Mouse (Mus musculus): Measurements from ENCODE around the gene Adamts5.

The Adamts5 gene

DNA sequence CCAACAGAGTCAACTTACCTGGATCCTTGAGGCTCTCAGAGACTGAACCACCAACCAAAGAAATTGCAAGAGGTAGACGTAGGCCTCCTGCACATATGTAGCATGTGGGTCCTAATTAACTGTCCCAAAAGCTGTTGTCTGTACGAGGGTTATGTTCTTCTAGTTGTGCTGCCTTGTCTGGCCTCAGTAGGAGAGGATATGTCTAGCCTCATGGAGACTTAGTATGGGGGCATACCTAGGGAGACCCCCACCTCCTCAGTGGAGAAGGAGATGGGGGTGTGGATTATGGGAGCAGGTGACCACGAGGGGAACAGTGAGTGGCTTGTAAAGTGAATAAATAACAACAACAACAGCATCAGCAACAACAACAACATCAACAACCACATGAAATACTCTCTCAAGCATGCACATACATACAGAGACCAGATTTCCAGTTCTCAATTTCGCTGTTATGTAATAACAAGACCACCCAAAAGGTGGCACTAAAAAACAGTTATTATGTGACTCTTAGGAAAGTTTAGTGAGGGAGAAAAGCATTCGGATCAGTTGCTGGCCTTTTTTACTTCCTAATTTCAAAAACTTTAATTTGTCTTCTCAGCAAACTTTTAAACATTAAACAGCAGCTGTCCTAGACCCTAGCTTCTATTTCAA is 81.7 kb downstream of the Adamts5 start:
- DNase-seq = no peak

DNA sequence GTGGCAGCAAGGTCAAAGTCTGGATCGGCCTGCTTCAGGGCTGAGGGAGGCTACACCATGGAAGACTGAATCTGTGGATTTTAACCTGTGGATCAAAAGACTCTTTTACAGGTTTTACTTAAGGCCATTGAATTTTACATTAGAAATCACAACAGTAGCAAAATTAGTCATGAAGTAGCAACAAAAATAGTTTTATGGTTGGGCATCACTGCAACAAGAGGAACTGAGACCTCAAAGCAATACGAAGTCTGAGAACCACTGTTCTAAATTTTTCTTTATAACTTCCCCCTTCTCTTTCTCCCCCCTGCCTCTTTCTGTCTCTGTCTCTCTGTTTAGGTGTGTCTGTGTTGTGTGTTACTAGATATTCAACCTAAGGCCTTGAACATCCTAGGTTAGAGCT is 87.5 kb downstream of the Adamts5 start:
- no peak for DNase-seq

DNA sequence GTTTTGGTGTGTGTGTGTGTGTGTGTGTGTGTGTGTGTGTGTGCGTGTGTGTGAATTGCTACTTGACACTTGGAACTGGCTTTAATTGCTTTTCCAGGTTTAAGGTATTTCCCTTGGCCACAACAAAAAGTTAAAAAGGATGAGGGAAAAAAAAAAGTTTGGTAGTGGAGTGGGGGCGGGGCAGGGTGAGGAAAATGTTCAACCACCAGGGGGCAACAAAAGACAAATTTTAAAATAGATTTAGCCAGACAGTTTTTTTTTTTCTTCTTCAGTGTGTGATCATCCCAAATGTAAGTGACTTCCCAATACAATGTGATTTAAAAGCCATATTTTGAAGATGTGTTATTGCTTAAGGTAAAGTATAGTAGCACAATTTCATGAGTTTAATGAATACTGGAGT is 94.0 kb downstream of the Adamts5 start:
- peak; percentile 71 for DNase-seq

DNA sequence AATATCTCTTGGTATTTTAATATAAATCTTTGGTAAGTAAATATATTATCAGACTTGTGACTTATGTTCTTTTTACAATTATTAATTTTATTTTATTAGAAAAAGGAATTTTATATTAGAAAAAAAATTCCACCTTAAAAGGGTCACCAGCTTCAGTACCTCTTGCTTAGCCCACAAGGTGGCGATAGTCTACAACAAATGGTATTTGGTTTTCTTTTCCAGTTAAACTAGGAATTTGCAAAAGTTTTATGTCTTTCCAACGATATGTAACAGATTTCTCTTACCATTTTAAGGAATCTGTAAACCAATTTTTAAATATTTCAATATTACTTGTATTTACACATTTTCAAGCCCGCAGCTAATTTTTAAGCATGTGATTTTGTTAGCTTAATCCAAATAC is 94.6 kb downstream of the Adamts5 start:
- DNase-seq = peak; percentile 68

Measured in right cerebral cortex, postnatal 4 days (tissue).